Mouse (Mus musculus): ENCODE data around the gene Nwd2. TPM values are rescaled to one million over a fixed set of nuclear protein-coding genes. Genes with fewer than 3 reads are reported as not detected.

Nwd2 gene
- polyA plus RNA-seq, 1 experiment = 9.1 TPM

GRCm38 (mm10) chr5:63833955-63834354, 185.1 kb downstream of the Nwd2 start:
- TF ChIP-seq CTCF (IDR thresholded peaks at IDR 0.05; ENCODE audit: borderline replicate concordance, extremely low read depth, insufficient read depth, insufficient read length) (no peak), POLR2A (IDR thresholded peaks at IDR 0.05; ENCODE audit: borderline replicate concordance, extremely low read depth, insufficient read depth, insufficient read length, poor library complexity, severe bottlenecking) (no peak)
- DNase-seq (ENCODE audit: low read depth) = no peak

- no peak for DNase-seq (ENCODE audit: low read depth)
- TF ChIP-seq POLR2A (IDR thresholded peaks at IDR 0.05; ENCODE audit: borderline replicate concordance, extremely low read depth, insufficient read depth, insufficient read length, poor library complexity, severe bottlenecking) = no peak
- no peak for TF ChIP-seq CTCF (IDR thresholded peaks at IDR 0.05; ENCODE audit: borderline replicate concordance, extremely low read depth, insufficient read depth, insufficient read length)
Measured at GRCm38 (mm10) chr5:63834435-63834834, 185.5 kb downstream of the Nwd2 start.

GRCm38 (mm10) chr5:63837115-63837514, 188.2 kb downstream of the Nwd2 start:
- no peak for DNase-seq (ENCODE audit: low read depth)
- TF ChIP-seq POLR2A (IDR thresholded peaks at IDR 0.05; ENCODE audit: borderline replicate concordance, extremely low read depth, insufficient read depth, insufficient read length, poor library complexity, severe bottlenecking) = no peak
- no peak for TF ChIP-seq CTCF (IDR thresholded peaks at IDR 0.05; ENCODE audit: borderline replicate concordance, extremely low read depth, insufficient read depth, insufficient read length)

- TF ChIP-seq POLR2A (IDR thresholded peaks at IDR 0.05; ENCODE audit: borderline replicate concordance, extremely low read depth, insufficient read depth, insufficient read length, poor library complexity, severe bottlenecking) = no peak
- TF ChIP-seq CTCF (IDR thresholded peaks at IDR 0.05; ENCODE audit: borderline replicate concordance, extremely low read depth, insufficient read depth, insufficient read length) = no peak
- DNase-seq (ENCODE audit: low read depth) = no peak
Measured at GRCm38 (mm10) chr5:63837851-63838250, 188.9 kb downstream of the Nwd2 start.

GRCm38 (mm10) chr5:63839801-63840416, 191.0 kb downstream of the Nwd2 start:
- DNase-seq (ENCODE audit: low read depth) = peak; percentile 24
- TF ChIP-seq POLR2A (IDR thresholded peaks at IDR 0.05; ENCODE audit: borderline replicate concordance, extremely low read depth, insufficient read depth, insufficient read length, poor library complexity, severe bottlenecking) (no peak), CTCF (IDR thresholded peaks at IDR 0.05; ENCODE audit: borderline replicate concordance, extremely low read depth, insufficient read depth, insufficient read length) (no peak)

GRCm38 (mm10) chr5:63847080-63847479, 198.2 kb downstream of the Nwd2 start:
- DNase-seq (ENCODE audit: low read depth) = no peak
- TF ChIP-seq POLR2A (IDR thresholded peaks at IDR 0.05; ENCODE audit: borderline replicate concordance, extremely low read depth, insufficient read depth, insufficient read length, poor library complexity, severe bottlenecking) = no peak
- TF ChIP-seq CTCF (IDR thresholded peaks at IDR 0.05; ENCODE audit: borderline replicate concordance, extremely low read depth, insufficient read depth, insufficient read length) = no peak

GRCm38 (mm10) chr5:63847541-63848226, 198.8 kb downstream of the Nwd2 start:
- no peak for TF ChIP-seq CTCF (IDR thresholded peaks at IDR 0.05; ENCODE audit: borderline replicate concordance, extremely low read depth, insufficient read depth, insufficient read length)
- no peak for DNase-seq (ENCODE audit: low read depth)

GRCm38 (mm10) chr5:63858901-63859300, 210.0 kb downstream of the Nwd2 start:
- TF ChIP-seq CTCF (IDR thresholded peaks at IDR 0.05; ENCODE audit: borderline replicate concordance, extremely low read depth, insufficient read depth, insufficient read length) = no peak
- no peak for TF ChIP-seq POLR2A (IDR thresholded peaks at IDR 0.05; ENCODE audit: borderline replicate concordance, extremely low read depth, insufficient read depth, insufficient read length, poor library complexity, severe bottlenecking)
- DNase-seq (ENCODE audit: low read depth) = no peak

Other genes with a start within 250 kb of the Nwd2 start
- 1.8 and 2.0 TPM in 2 replicates for gene 0610040J01Rik, start 163.3 kb downstream of the Nwd2 start, polyA plus RNA-seq (2012; rRNA removed)

All from brain, embryonic 14.5 days (tissue).